In the genomic region with DNA sequence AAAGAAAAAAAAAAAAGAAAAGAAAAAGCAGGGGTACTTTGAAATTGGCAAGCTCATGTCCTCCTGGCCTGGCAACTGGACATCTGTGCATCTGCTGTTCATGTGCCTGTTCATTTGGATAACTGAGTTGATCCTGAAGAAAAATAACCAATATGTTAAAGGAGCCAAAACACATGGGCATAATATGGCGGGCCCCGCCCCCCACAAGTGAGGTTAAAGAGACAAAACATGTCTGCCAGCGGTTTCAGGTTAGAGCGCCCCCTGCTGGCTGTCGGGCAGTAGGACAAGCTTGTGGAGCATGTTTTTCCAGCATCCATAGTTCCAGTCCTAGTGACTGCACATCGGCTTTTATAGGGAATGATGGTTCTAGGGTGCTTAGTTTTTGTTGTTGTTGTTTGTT, we compare ENCODE assay signal across 9 mouse cellular contexts. TPM values are rescaled to one million over a fixed set of nuclear protein-coding genes. Genes with fewer than 3 reads are reported as not detected.
DNase-seq lines count a peak whose midpoint lies in the region; ATAC-seq lines count a peak whose summit lies in the region.
"Had no signal": no experiment of that assay in that cellular context is flagged by ENCODE, and none has a peak within 500 bp of the region (broad histone marks: within the 10 kb centered on the region; RNA-seq: fewer than 3 reads in every experiment).

No protein-coding gene starts in this region.

- ATAC-seq in forebrain, embryonic 14.5 days = no peak
- ATAC-seq in forebrain, embryonic 13.5 days = no peak

- H3K27ac ChIP-seq in forebrain, embryonic 14.5 days (ENCODE audit: low read depth, low read length) = no peak overlapping the region
- H3K27ac ChIP-seq in forebrain, embryonic 13.5 days = no peak overlapping the region
- H3K27ac ChIP-seq: lung, embryonic 15.5 days had no signal

- no peak overlapping the region for H3K9ac ChIP-seq in forebrain, embryonic 14.5 days (ENCODE audit: low read length)
- no peak overlapping the region for H3K9ac ChIP-seq in forebrain, embryonic 13.5 days
- H3K9ac ChIP-seq: lung, embryonic 15.5 days had no signal

- no peak overlapping the region for H3K4me2 ChIP-seq in forebrain, embryonic 14.5 days (ENCODE audit: low read length)
- no peak overlapping the region for H3K4me2 ChIP-seq in forebrain, embryonic 13.5 days
- H3K4me2 ChIP-seq: lung, embryonic 15.5 days had no signal

- DNase-seq in forebrain, embryonic 14.5 days (ENCODE audit: low spot score) = peak; percentile 66
- peak; percentile 54 for DNase-seq in 3134 (ENCODE audit: extremely low read depth, insufficient read length, low spot score)
- DNase-seq in adrenal gland, adult (ENCODE audit: inconsistent age in 2 of 2, low spot score in 1 of 2) = peak; percentile 74 to 88
- DNase-seq in embryo, embryonic 11 days = peak; percentile 75
- peak; percentile 75 to 81 for DNase-seq in kidney, postnatal 25 days
- DNase-seq in lung, postnatal 36 days = peak; percentile 84
- peak; percentile 44 to 70 for DNase-seq in spleen, postnatal 36 days (ENCODE audit: low spot score in 2 of 2)

- 16% methylated on average over 6 of the region's 6 CpGs for WGBS in forebrain, embryonic 14.5 days
- 12% methylated on average over 6 of the region's 6 CpGs for WGBS in forebrain, embryonic 13.5 days

- peaks cover 9% of the 10 kb centered on the region for H3K4me1 ChIP-seq in forebrain, embryonic 14.5 days (ENCODE audit: control insufficient read depth, insufficient read depth, low read length)
- peaks cover 14% of the 10 kb centered on the region for H3K4me1 ChIP-seq in forebrain, embryonic 13.5 days

- peaks cover 37% of the 10 kb centered on the region for H3K36me3 ChIP-seq in forebrain, embryonic 14.5 days (ENCODE audit: control insufficient read depth, insufficient read depth, low read length)
- H3K36me3 ChIP-seq in forebrain, embryonic 13.5 days (ENCODE audit: poor library complexity, severe bottlenecking) = peaks cover 40% of the 10 kb centered on the region

- H3K9me3 ChIP-seq in forebrain, embryonic 14.5 days (replicated peaks; ENCODE audit: control insufficient read depth, low read length) = no peaks in the 10 kb centered on the region
- H3K9me3 ChIP-seq in forebrain, embryonic 13.5 days (replicated peaks) = no peaks in the 10 kb centered on the region
- H3K9me3 ChIP-seq: lung, embryonic 15.5 days had no signal

- no peaks in the 10 kb centered on the region for H3K27me3 ChIP-seq in forebrain, embryonic 14.5 days (replicated peaks; ENCODE audit: control insufficient read depth, insufficient read depth, low read length)
- H3K27me3 ChIP-seq in forebrain, embryonic 13.5 days = peaks cover 5% of the 10 kb centered on the region; the same call in 1 of the 2 replicates
- H3K27me3 ChIP-seq: lung, embryonic 15.5 days had no signal

- no peak overlapping the region for H3K4me3 ChIP-seq in forebrain, embryonic 14.5 days (ENCODE audit: low read depth, low read length)
- no peak overlapping the region for H3K4me3 ChIP-seq in forebrain, embryonic 13.5 days
- H3K4me3 ChIP-seq: lung, embryonic 15.5 days had no signal

RNA-seq across cellular contexts. Expression of gene Taldo1, which starts 2.8 kb away (rescaled TPM):
- polyA plus RNA-seq in forebrain, embryonic 14.5 days (2014; fragmentation: Nextera tagmentation; extraction: Ambion mirVana) = 418 and 419 TPM in 2 replicates
- polyA plus RNA-seq in forebrain, embryonic 13.5 days (2015; fragmentation: Nextera tagmentation; extraction: Ambion mirVana) = 386 and 415 TPM in 2 replicates

RNA-seq across cellular contexts. Expression of gene Gatd1, which starts 19.2 kb away (rescaled TPM):
- polyA plus RNA-seq in forebrain, embryonic 14.5 days (2014; fragmentation: Nextera tagmentation; extraction: Ambion mirVana) = 41.7 and 43.4 TPM in 2 replicates
- 53.2 and 55.6 TPM in 2 replicates for polyA plus RNA-seq in forebrain, embryonic 13.5 days (2015; fragmentation: Nextera tagmentation; extraction: Ambion mirVana)

RNA-seq across cellular contexts. Expression of gene Cend1, which starts 34.5 kb away (rescaled TPM):
- polyA plus RNA-seq in forebrain, embryonic 14.5 days (2014; fragmentation: Nextera tagmentation; extraction: Ambion mirVana) = 21.3 and 25.1 TPM in 2 replicates
- 27.3 and 27.5 TPM in 2 replicates for polyA plus RNA-seq in forebrain, embryonic 13.5 days (2015; fragmentation: Nextera tagmentation; extraction: Ambion mirVana)

RNA-seq across cellular contexts. Expression of gene Slc25a22, which starts 42.9 kb away (rescaled TPM):
- 56.0 and 81.6 TPM in 2 replicates for polyA plus RNA-seq in forebrain, embryonic 14.5 days (2014; fragmentation: Nextera tagmentation; extraction: Ambion mirVana)
- 58.2 and 65.1 TPM in 2 replicates for polyA plus RNA-seq in forebrain, embryonic 13.5 days (2015; fragmentation: Nextera tagmentation; extraction: Ambion mirVana)

RNA-seq across cellular contexts. Expression of gene Pidd1, which starts 49.1 kb away (rescaled TPM):
- 5.4 and 5.6 TPM in 2 replicates for polyA plus RNA-seq in forebrain, embryonic 14.5 days (2014; fragmentation: Nextera tagmentation; extraction: Ambion mirVana)
- polyA plus RNA-seq in forebrain, embryonic 13.5 days (2015; fragmentation: Nextera tagmentation; extraction: Ambion mirVana) = 10.9 and 13.4 TPM in 2 replicates
